ENCODE assay signal across 10 mouse cellular contexts in genomic region chr7:110272434-110272833, GRCm38 (mm10). TPM values are rescaled to one million over a fixed set of nuclear protein-coding genes. Genes with fewer than 3 reads are reported as not detected.
DNase-seq lines count a peak whose midpoint lies in the region; ATAC-seq and TF ChIP-seq lines count a peak whose summit lies in the region.
"Had no signal": no experiment of that assay in that cellular context is flagged by ENCODE, and none has a peak within 500 bp of the region (broad histone marks: within the 10 kb centered on the region; RNA-seq: fewer than 3 reads in every experiment).

No protein-coding gene starts in this region.

- H3K4me3 ChIP-seq in heart, embryonic 13.5 days: no peak overlapping the region
- H3K4me3 ChIP-seq in thymus, adult 2 months (ENCODE audit: control insufficient read depth, insufficient read depth, low read length): no peak overlapping the region
- H3K4me3 ChIP-seq in kidney, postnatal 0 days (replicated peaks; ENCODE audit: low read depth, low read length): no peak overlapping the region
- H3K4me3 ChIP-seq: hindbrain, embryonic 15.5 days had no signal

- no peak for TF ChIP-seq POLR2A in thymus, adult 2 months (IDR thresholded peaks at IDR 0.05; ENCODE audit: control insufficient read depth, extremely low read depth, insufficient read depth, low read length, poor library complexity)

- ATAC-seq in heart, embryonic 13.5 days (ENCODE audit: extremely low read depth, insufficient number of reproducible peaks, low FRiP score, low TSS enrichment): no peak
- ATAC-seq in kidney, postnatal 0 days (replicated peaks; ENCODE audit: low FRiP score, low read depth): no peak

- H3K4me2 ChIP-seq in heart, embryonic 13.5 days: no peak overlapping the region
- H3K4me2 ChIP-seq in kidney, postnatal 0 days (ENCODE audit: low read length): no peak overlapping the region
- H3K4me2 ChIP-seq: hindbrain, embryonic 15.5 days had no signal

- H3K27ac ChIP-seq in heart, embryonic 13.5 days (replicated peaks): peak overlapping the region; percentile 48
- no peak overlapping the region for H3K27ac ChIP-seq in thymus, adult 2 months (ENCODE audit: control insufficient read depth, insufficient read depth, low read length)
- peak overlapping the region; percentile 82 for H3K27ac ChIP-seq in kidney, postnatal 0 days
- H3K27ac ChIP-seq: hindbrain, embryonic 15.5 days had no signal

- no peak overlapping the region for H3K9ac ChIP-seq in heart, embryonic 13.5 days
- H3K9ac ChIP-seq in kidney, postnatal 0 days (ENCODE audit: low read depth, low read length): no peak overlapping the region
- H3K9ac ChIP-seq: hindbrain, embryonic 15.5 days had no signal

- peaks cover 3% of the 10 kb centered on the region; the same call in 1 of the 2 replicates for H3K27me3 ChIP-seq in heart, embryonic 13.5 days (replicated peaks)
- H3K27me3 ChIP-seq in thymus, adult 2 months (ENCODE audit: control insufficient read depth, insufficient read depth, low read length): no peaks in the 10 kb centered on the region
- H3K27me3 ChIP-seq in kidney, postnatal 0 days (ENCODE audit: insufficient read depth, low read length): no peaks in the 10 kb centered on the region
- H3K27me3 ChIP-seq: hindbrain, embryonic 15.5 days had no signal

- no peaks in the 10 kb centered on the region for H3K9me3 ChIP-seq in heart, embryonic 13.5 days
- H3K9me3 ChIP-seq in kidney, postnatal 0 days (replicated peaks; ENCODE audit: low read length): no peaks in the 10 kb centered on the region
- H3K9me3 ChIP-seq: hindbrain, embryonic 15.5 days had no signal

- TF ChIP-seq CTCF in thymus, adult 2 months (IDR thresholded peaks at IDR 0.05; ENCODE audit: borderline replicate concordance, control insufficient read depth, extremely low read depth, insufficient read depth, low read length, poor library complexity): no peak
- TF ChIP-seq CTCF in kidney, postnatal 0 days (IDR thresholded peaks at IDR 0.05; ENCODE audit: low read depth): peak; percentile 38

- WGBS in heart, embryonic 13.5 days: 71% methylated on average over 4 of the region's 4 CpGs
- WGBS in thymus, adult 2 months: 44% methylated on average over 4 of the region's 4 CpGs
- 82% methylated on average over 4 of the region's 4 CpGs for WGBS in kidney, postnatal 0 days

- no peak for DNase-seq in heart, adult 9 months (ENCODE audit: low spot score in 2 of 2)
- DNase-seq in thymus, adult 2 months: peak; percentile 61
- DNase-seq in thymus, adult 18-20 months: no peak
- DNase-seq in kidney, postnatal 0 days (ENCODE audit: low spot score): no peak
- DNase-seq in left cerebral cortex, adult 11 months (ENCODE audit: low spot score): no peak
- DNase-seq in urinary bladder, postnatal 25 days (ENCODE audit: low spot score): no peak
- no peak for DNase-seq in gastrocnemius, postnatal 10 days
- DNase-seq: cerebellum, adult 9-11 months had no signal

- peaks cover 17% of the 10 kb centered on the region; the same call in 1 of the 2 replicates for H3K4me1 ChIP-seq in heart, embryonic 13.5 days
- H3K4me1 ChIP-seq in thymus, adult 2 months (replicated peaks; ENCODE audit: control insufficient read depth, insufficient read depth, low read length): peaks cover 26% of the 10 kb centered on the region
- peaks cover 2% of the 10 kb centered on the region; the same call in 1 of the 2 replicates for H3K4me1 ChIP-seq in kidney, postnatal 0 days (replicated peaks; ENCODE audit: insufficient read depth, low read length)
- H3K4me1 ChIP-seq: hindbrain, embryonic 15.5 days had no signal

- H3K36me3 ChIP-seq in heart, embryonic 13.5 days: peaks cover 75% of the 10 kb centered on the region
- no peaks in the 10 kb centered on the region for H3K36me3 ChIP-seq in thymus, adult 2 months (ENCODE audit: control insufficient read depth, insufficient read depth, low read length)
- H3K36me3 ChIP-seq in kidney, postnatal 0 days (ENCODE audit: insufficient read depth, low read length): peaks cover 29% of the 10 kb centered on the region
- H3K36me3 ChIP-seq: hindbrain, embryonic 15.5 days had no signal

RNA-seq across cellular contexts. Expression of gene Swap70, which starts 50.9 kb away (rescaled TPM):
- 18.6 and 20.7 TPM in 2 replicates for polyA plus RNA-seq in heart, embryonic 13.5 days (2015; fragmentation: Nextera tagmentation; extraction: Ambion mirVana)
- polyA plus RNA-seq in thymus, adult 2 months (2012; rRNA removed): 18.3 and 20.1 TPM in 2 replicates
- polyA plus RNA-seq in kidney, postnatal 0 days (2015; fragmentation: Nextera tagmentation; extraction: Ambion mirVana): 23.3 and 26.0 TPM in 2 replicates
- total RNA-seq in gastrocnemius, postnatal 10 days (2021): 10 to 100 TPM; 11.5 to 16.2 TPM
